Mouse (Mus musculus) heart, postnatal 0 days (tissue): ENCODE results near the gene Dennd1a.

Source experiments
- CTCF ChIP-seq: IDR thresholded peaks from 2 replicates; pipeline ENCODE4 v1.5.1; 2016; ENCODE audit warnings: antibody characterized with exemption, control low read depth, low read depth
- EP300 ChIP-seq: IDR thresholded peaks from 2 replicates; pipeline ENCODE4 v1.6.1; 2016; ENCODE audit warnings: antibody characterized with exemption, low read depth

DNA sequence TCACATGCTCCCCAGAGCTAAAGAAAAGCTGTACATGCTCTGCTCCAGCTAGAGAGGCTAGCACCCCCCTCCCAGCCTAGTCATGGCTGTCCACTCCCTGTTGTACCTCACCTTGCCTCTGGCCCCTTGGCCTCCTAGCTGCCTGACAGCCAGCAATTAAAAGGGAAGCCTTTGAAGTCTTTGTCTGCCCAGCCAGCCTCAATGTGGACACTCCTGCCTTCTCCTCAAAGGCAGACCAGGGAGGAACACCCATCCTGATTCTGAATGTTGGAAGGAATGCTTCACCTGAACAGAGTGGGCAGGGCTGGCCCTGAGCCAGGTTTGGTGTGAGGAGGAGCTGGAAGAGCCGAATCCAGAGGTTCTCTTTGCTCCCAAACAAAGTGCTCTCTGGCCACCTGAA lies 39.5 kb upstream of the Dennd1a start:
- no peak for TF ChIP-seq CTCF
- TF ChIP-seq EP300 = no peak
